ENCODE assay signal across 8 mouse cellular contexts in the genomic region with DNA sequence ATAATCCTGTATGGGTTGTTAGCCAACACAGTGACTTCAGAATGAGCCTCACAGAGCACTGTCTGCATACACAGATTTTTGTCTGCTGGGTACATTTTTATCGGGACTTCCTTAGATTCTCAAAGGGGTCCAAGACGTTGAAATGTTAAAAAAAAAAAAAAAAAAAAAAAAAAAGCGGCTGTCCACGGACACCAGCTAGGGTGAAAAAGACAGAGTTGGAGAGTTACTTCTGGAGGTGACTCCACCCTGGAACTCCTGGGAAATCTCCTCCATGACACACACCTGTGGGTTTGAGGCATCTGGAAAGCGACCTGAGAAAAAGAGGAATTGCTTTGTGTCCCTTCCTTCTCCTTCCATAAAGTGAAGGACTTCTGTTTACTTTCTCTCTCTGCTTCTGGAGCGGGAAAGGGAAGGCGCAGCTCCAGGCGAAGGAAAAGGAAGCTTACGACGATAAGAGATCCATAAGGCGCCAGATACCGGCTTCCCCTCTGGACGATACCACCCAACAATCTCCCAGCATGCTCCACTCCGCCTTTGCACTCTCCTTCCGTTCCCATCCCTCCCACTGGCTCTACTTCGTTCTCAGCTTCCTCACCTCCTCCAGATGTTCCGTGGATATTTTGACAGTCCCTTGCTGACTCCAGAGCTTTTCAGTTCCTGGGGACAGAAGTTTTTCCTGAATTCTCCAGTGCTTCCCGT. TPM values are rescaled to one million over a fixed set of nuclear protein-coding genes. Genes with fewer than 3 reads are reported as not detected.
DNase-seq lines count a peak whose midpoint lies in the region; ATAC-seq and TF ChIP-seq lines count a peak whose summit lies in the region.

No protein-coding gene starts in this region.

- no peak for TF ChIP-seq EP300 in heart, postnatal 0 days (IDR thresholded peaks at IDR 0.05; ENCODE audit: low read depth)

- H3K4me3 ChIP-seq in layer of hippocampus, adult 2 months: peak overlapping the region; percentile 3; the same call in 1 of the 2 replicates
- H3K4me3 ChIP-seq in heart, postnatal 0 days (ENCODE audit: low read depth, low read length): peak overlapping the region; percentile 32
- no peak overlapping the region for H3K4me3 ChIP-seq in limb, embryonic 11.5 days (ENCODE audit: low read depth, low read length)
- 0 out of 2 replicates have a peak overlapping the region, but pooled peaks have one; percentile 12 for H3K4me3 ChIP-seq in midbrain, embryonic 12.5 days

- H3K4me1 ChIP-seq in heart, postnatal 0 days (ENCODE audit: control insufficient read depth, insufficient read depth): peaks cover 11% of the 10 kb centered on the region; the same call in 1 of the 2 replicates
- no peaks in the 10 kb centered on the region for H3K4me1 ChIP-seq in limb, embryonic 11.5 days (ENCODE audit: control insufficient read depth, insufficient read depth, low read length)
- H3K4me1 ChIP-seq in midbrain, embryonic 12.5 days: no peaks in the 10 kb centered on the region

- peak overlapping the region; percentile 57 for H3K4me2 ChIP-seq in heart, postnatal 0 days (ENCODE audit: low read depth, low read length)
- H3K4me2 ChIP-seq in limb, embryonic 11.5 days (ENCODE audit: low read depth, severe bottlenecking): peak overlapping the region; percentile 24; the same call in 1 of the 2 replicates
- H3K4me2 ChIP-seq in midbrain, embryonic 12.5 days (replicated peaks): peak overlapping the region; percentile 32

- WGBS in heart, postnatal 0 days: 19% methylated on average over 17 of the region's 18 CpGs
- WGBS in limb, embryonic 11.5 days: 47% methylated on average over 18 of the region's 18 CpGs
- WGBS in midbrain, embryonic 12.5 days: 45% methylated on average over 18 of the region's 18 CpGs

- H3K27me3 ChIP-seq in heart, postnatal 0 days (ENCODE audit: control insufficient read depth, insufficient read depth, low read length): no peaks in the 10 kb centered on the region
- H3K27me3 ChIP-seq in limb, embryonic 11.5 days (ENCODE audit: control insufficient read depth, insufficient read depth, low read length): no peaks in the 10 kb centered on the region
- H3K27me3 ChIP-seq in midbrain, embryonic 12.5 days: no peaks in the 10 kb centered on the region

- no peak for DNase-seq in layer of hippocampus, adult 2 months (ENCODE audit: low spot score in 2 of 2)
- DNase-seq in layer of hippocampus, postnatal 14 days (ENCODE audit: low spot score in 2 of 2): no peak
- peak; percentile 65 for DNase-seq in heart, postnatal 0 days (ENCODE audit: low spot score)
- no peak for DNase-seq in limb, embryonic 11.5 days (ENCODE audit: low spot score)
- DNase-seq in natural killer cell, adult 2 months (ENCODE audit: low spot score in 2 of 2): no peak
- no peak for DNase-seq in right cerebral cortex, postnatal 36 days (ENCODE audit: low spot score in 2 of 2)
- DNase-seq in layer of hippocampus, adult 8-10 months (ENCODE audit: low spot score in 2 of 2): no peak

- no peaks in the 10 kb centered on the region for H3K9me3 ChIP-seq in heart, postnatal 0 days (replicated peaks; ENCODE audit: control insufficient read depth, low read length)
- no peaks in the 10 kb centered on the region for H3K9me3 ChIP-seq in limb, embryonic 11.5 days (ENCODE audit: control insufficient read depth, low read length)
- no peaks in the 10 kb centered on the region for H3K9me3 ChIP-seq in midbrain, embryonic 12.5 days

- peak; percentile 60 for ATAC-seq in heart, postnatal 0 days (ENCODE audit: insufficient read depth, low read depth)
- no peak for ATAC-seq in limb, embryonic 11.5 days (ENCODE audit: insufficient number of reproducible peaks, low FRiP score, low TSS enrichment, low read depth)
- ATAC-seq in midbrain, embryonic 12.5 days (ENCODE audit: low FRiP score, low read depth): no peak

- no peak overlapping the region for H3K9ac ChIP-seq in heart, postnatal 0 days (replicated peaks; ENCODE audit: low read depth, low read length)
- H3K9ac ChIP-seq in limb, embryonic 11.5 days (ENCODE audit: low read length): no peak overlapping the region
- H3K9ac ChIP-seq in midbrain, embryonic 12.5 days (replicated peaks): no peak overlapping the region

- no peak overlapping the region for H3K27ac ChIP-seq in layer of hippocampus, adult 2 months
- H3K27ac ChIP-seq in heart, postnatal 0 days (ENCODE audit: low read depth): peak overlapping the region; percentile 64
- no peak overlapping the region for H3K27ac ChIP-seq in limb, embryonic 11.5 days (replicated peaks; ENCODE audit: low read depth, low read length)
- no peak overlapping the region for H3K27ac ChIP-seq in midbrain, embryonic 12.5 days (replicated peaks)

- H3K36me3 ChIP-seq in heart, postnatal 0 days (replicated peaks; ENCODE audit: control insufficient read depth, insufficient read depth, low read length): no peaks in the 10 kb centered on the region
- no peaks in the 10 kb centered on the region for H3K36me3 ChIP-seq in limb, embryonic 11.5 days (ENCODE audit: control insufficient read depth, insufficient read depth, low read length)
- no peaks in the 10 kb centered on the region for H3K36me3 ChIP-seq in midbrain, embryonic 12.5 days

- TF ChIP-seq CTCF in layer of hippocampus, adult 2 months (conservative IDR thresholded peaks at IDR 0.05): no peak
- TF ChIP-seq CTCF in heart, postnatal 0 days (IDR thresholded peaks at IDR 0.05; ENCODE audit: low read depth): no peak

RNA-seq across cellular contexts. Expression of a gene that starts 3.6 kb away (rescaled TPM):
- total RNA-seq in layer of hippocampus, adult 2 months (2021): under 1 TPM in 1 of 2 experiments, not detected in 1; 0.18 TPM
- under 1 TPM; 0.09 to 0.24 TPM for total RNA-seq in layer of hippocampus, postnatal 14 days (2021)
- not detected in 2 replicates for total RNA-seq in heart, postnatal 0 days (2014; rRNA removed; ENCODE audit: low replicate concordance)
- polyA plus RNA-seq in heart, postnatal 0 days (2015; fragmentation: Nextera tagmentation; extraction: Ambion mirVana): not detected in 2 replicates
- not detected in 2 replicates for polyA plus RNA-seq in limb, embryonic 11.5 days (2014; fragmentation: Nextera tagmentation; extraction: Ambion mirVana)
- 0.06 TPM in 1 of 2 replicates, not detected in the other for polyA plus RNA-seq in midbrain, embryonic 12.5 days (2016; fragmentation: Nextera tagmentation; extraction: Ambion mirVana)
- total RNA-seq in layer of hippocampus, adult 8-10 months (2022): under 1 TPM; 0.07 to 0.25 (median 0.16) TPM

RNA-seq across cellular contexts. Expression of a gene that starts 3.7 kb away (rescaled TPM):
- total RNA-seq in layer of hippocampus, adult 2 months (2021): under 1 TPM in 1 of 2 experiments, not detected in 1; 0.39 TPM
- under 1 TPM; 0.25 to 0.76 TPM for total RNA-seq in layer of hippocampus, postnatal 14 days (2021)
- total RNA-seq in heart, postnatal 0 days (2014; rRNA removed; ENCODE audit: low replicate concordance): not detected in 2 replicates
- polyA plus RNA-seq in heart, postnatal 0 days (2015; fragmentation: Nextera tagmentation; extraction: Ambion mirVana): 0.22 TPM in 1 of 2 replicates, not detected in the other
- not detected in 2 replicates for polyA plus RNA-seq in limb, embryonic 11.5 days (2014; fragmentation: Nextera tagmentation; extraction: Ambion mirVana)
- polyA plus RNA-seq in midbrain, embryonic 12.5 days (2016; fragmentation: Nextera tagmentation; extraction: Ambion mirVana): 0.09 TPM in 1 of 2 replicates, not detected in the other
- total RNA-seq in layer of hippocampus, adult 8-10 months (2022): under 1 TPM in 1 of 4 experiments, not detected in 3; 0.25 TPM

RNA-seq across cellular contexts. Expression of a gene that starts 4.4 kb away (rescaled TPM):
- 1 to 10 TPM; 1.2 to 1.7 TPM for total RNA-seq in layer of hippocampus, adult 2 months (2021)
- 1 to 10 TPM; 1.6 TPM for total RNA-seq in layer of hippocampus, postnatal 14 days (2021)
- 13.6 and 20.6 TPM in 2 replicates for total RNA-seq in heart, postnatal 0 days (2014; rRNA removed; ENCODE audit: low replicate concordance)
- polyA plus RNA-seq in heart, postnatal 0 days (2015; fragmentation: Nextera tagmentation; extraction: Ambion mirVana): 9.9 and 11.2 TPM in 2 replicates
- 0.27 and 0.33 TPM in 2 replicates for polyA plus RNA-seq in limb, embryonic 11.5 days (2014; fragmentation: Nextera tagmentation; extraction: Ambion mirVana)
- polyA plus RNA-seq in midbrain, embryonic 12.5 days (2016; fragmentation: Nextera tagmentation; extraction: Ambion mirVana): 0.41 and 0.46 TPM in 2 replicates
- total RNA-seq in layer of hippocampus, adult 8-10 months (2022): 1 to 10 TPM; 1.6 to 2.2 (median 1.9) TPM

RNA-seq across cellular contexts. Expression of a gene that starts 16.6 kb away (rescaled TPM):
- total RNA-seq in layer of hippocampus, adult 2 months (2021): 10 to 100 TPM; 10.5 to 11.5 TPM
- total RNA-seq in layer of hippocampus, postnatal 14 days (2021): 1 to 10 TPM; 9.1 to 9.5 TPM
- total RNA-seq in heart, postnatal 0 days (2014; rRNA removed; ENCODE audit: low replicate concordance): 5.2 and 5.8 TPM in 2 replicates
- 0.94 and 1.1 TPM in 2 replicates for polyA plus RNA-seq in heart, postnatal 0 days (2015; fragmentation: Nextera tagmentation; extraction: Ambion mirVana)
- polyA plus RNA-seq in limb, embryonic 11.5 days (2014; fragmentation: Nextera tagmentation; extraction: Ambion mirVana): 7.2 and 7.7 TPM in 2 replicates
- 6.1 and 6.2 TPM in 2 replicates for polyA plus RNA-seq in midbrain, embryonic 12.5 days (2016; fragmentation: Nextera tagmentation; extraction: Ambion mirVana)
- 10 to 100 TPM; 11.0 to 12.3 (median 11.3) TPM for total RNA-seq in layer of hippocampus, adult 8-10 months (2022)

RNA-seq across cellular contexts. Expression of a gene that starts 20.3 kb away (rescaled TPM):
- under 1 TPM in 1 of 2 experiments, not detected in 1; 0.61 TPM for total RNA-seq in layer of hippocampus, adult 2 months (2021)
- not detected for total RNA-seq in layer of hippocampus, postnatal 14 days (2021)
- total RNA-seq in heart, postnatal 0 days (2014; rRNA removed; ENCODE audit: low replicate concordance): 0.04 and 0.27 TPM in 2 replicates
- polyA plus RNA-seq in heart, postnatal 0 days (2015; fragmentation: Nextera tagmentation; extraction: Ambion mirVana): 0.34 TPM in 1 of 2 replicates, not detected in the other
- 0.11 TPM in 1 of 2 replicates, not detected in the other for polyA plus RNA-seq in limb, embryonic 11.5 days (2014; fragmentation: Nextera tagmentation; extraction: Ambion mirVana)
- polyA plus RNA-seq in midbrain, embryonic 12.5 days (2016; fragmentation: Nextera tagmentation; extraction: Ambion mirVana): 0.16 TPM in 1 of 2 replicates, not detected in the other
- 1 to 10 TPM in 1 of 4 experiments, under 1 TPM in 2, not detected in 1; 0.41 to 1.1 (median 0.83) TPM for total RNA-seq in layer of hippocampus, adult 8-10 months (2022)
